Mouse (Mus musculus) limb, embryonic 14.5 days (tissue): ENCODE measurements at regions not wholly inside any gene's neighbourhood (a gene's known extent, or its start where the extent isn't known, plus 50 kb on each side); places are given as distances from the start of the nearest gene placed in this dataset.

Experiments used
- ATAC-seq: fragments of 200-750 bp; cut with Nextera tagmentation; 2 replicates; pipeline ENCODE4 v1.8.0; 2017; ENCODE audit warnings: low read depth, moderate number of reproducible peaks, moderate TSS enrichment; ENCODE audit not compliant: low FRiP score
- DNase-seq: peaks from one replicate; pipeline ENCODE4 v3.0.0-alpha.2; 2015; ENCODE audit warnings: low spot score
- H3K27ac ChIP-seq: fragments of 300-500 bp; sonication (generic); replicated peaks from 2 replicates; pipeline ENCODE4 v1.5.1; 2014; ENCODE audit warnings: low read depth, mild to moderate bottlenecking, low read length, moderate library complexity, mixed read lengths
- H3K27me3 ChIP-seq: fragments of 300-500 bp; sonication (generic); 2 replicates; pipeline ENCODE4 v1.6.1; 2014; ENCODE audit warnings: low read length, mixed read lengths; ENCODE audit not compliant: control insufficient read depth, insufficient read depth
- H3K36me3 ChIP-seq: fragments of 300-500 bp; sonication (generic); 2 replicates; pipeline ENCODE4 v1.6.1; 2014; ENCODE audit warnings: mild to moderate bottlenecking, low read length, moderate library complexity, mixed read lengths; ENCODE audit not compliant: control insufficient read depth, insufficient read depth
- H3K4me1 ChIP-seq: fragments of 300-500 bp; sonication (generic); 2 replicates; pipeline ENCODE4 v1.6.1; 2014; ENCODE audit warnings: antibody characterized with exemption, low read length, mixed read lengths; ENCODE audit not compliant: control insufficient read depth, insufficient read depth
- H3K4me2 ChIP-seq: fragments of 300-500 bp; sonication (generic); replicated peaks from 2 replicates; pipeline ENCODE4 v1.6.1; 2014; ENCODE audit warnings: low read depth, mild to moderate bottlenecking, low read length, moderate library complexity; ENCODE audit not compliant: severe bottlenecking
- H3K4me3 ChIP-seq: fragments of 300-500 bp; sonication (generic); replicated peaks from 2 replicates; pipeline ENCODE4 v1.5.1; 2014; ENCODE audit warnings: low read length
- H3K9ac ChIP-seq: fragments of 300-500 bp; sonication (generic); 2 replicates; pipeline ENCODE4 v1.6.1; 2014; ENCODE audit warnings: mild to moderate bottlenecking, low read depth, low read length, moderate library complexity; ENCODE audit not compliant: severe bottlenecking
- H3K9me3 ChIP-seq: fragments of 300-500 bp; sonication (generic); 2 replicates; pipeline ENCODE4 v1.6.1; 2016; ENCODE audit warnings: low read length; ENCODE audit not compliant: control insufficient read depth
- POLR2A ChIP-seq: fragments of 200-500 bp; IDR thresholded peaks from 2 replicates; pipeline ENCODE4 v1.8.0; 2012; ENCODE audit warnings: inconsistent platforms, mild to moderate bottlenecking, moderate library complexity, borderline replicate concordance; ENCODE audit not compliant: insufficient read depth, insufficient read length; ENCODE audit errors: extremely low read depth
- WGBS: fragments of 180-500 bp; shearing (Covaris S2); extraction: QIAGEN DNeasy Blood & Tissue Kit; methylation state at CpG from one replicate; pipeline ENCODE4 v1.1.7; 2014; 5-methylcytosine and 5-hydroxymethylcytosine counted together

DNA sequence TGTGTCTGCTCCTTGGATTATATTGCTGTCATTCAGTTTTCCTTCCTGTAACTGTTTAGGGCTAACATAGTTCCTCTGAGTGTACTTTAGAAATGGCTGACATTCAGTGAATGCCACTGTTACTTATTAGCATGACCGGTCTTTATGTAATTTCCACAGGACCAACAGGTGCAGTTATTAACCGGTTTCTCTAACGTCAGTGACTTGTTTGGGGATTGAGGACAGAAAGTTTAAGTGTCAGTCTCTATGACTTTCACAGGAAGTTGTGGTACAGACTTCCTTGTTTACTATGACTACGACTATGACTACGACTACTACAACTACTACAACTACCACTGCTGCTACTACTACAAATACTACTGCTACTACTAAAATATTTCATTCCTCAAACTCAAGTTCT is 170.4 kb upstream of the Ptger4 start:
- ATAC-seq (no peak), DNase-seq (no peak)
- TF ChIP-seq POLR2A = no peak
- H3K27me3 ChIP-seq = no peaks in the 10 kb centered on the region
- H3K9ac ChIP-seq = no peak overlapping the region
- H3K9me3 ChIP-seq = no peaks in the 10 kb centered on the region
- 84% methylated on average over 5 of the region's 5 CpGs for WGBS
- no peak overlapping the region for H3K27ac ChIP-seq
- no peaks in the 10 kb centered on the region for H3K36me3 ChIP-seq
- no peaks in the 10 kb centered on the region for H3K4me1 ChIP-seq
- H3K4me3 ChIP-seq = no peak overlapping the region
- H3K4me2 ChIP-seq = no peak overlapping the region

DNA sequence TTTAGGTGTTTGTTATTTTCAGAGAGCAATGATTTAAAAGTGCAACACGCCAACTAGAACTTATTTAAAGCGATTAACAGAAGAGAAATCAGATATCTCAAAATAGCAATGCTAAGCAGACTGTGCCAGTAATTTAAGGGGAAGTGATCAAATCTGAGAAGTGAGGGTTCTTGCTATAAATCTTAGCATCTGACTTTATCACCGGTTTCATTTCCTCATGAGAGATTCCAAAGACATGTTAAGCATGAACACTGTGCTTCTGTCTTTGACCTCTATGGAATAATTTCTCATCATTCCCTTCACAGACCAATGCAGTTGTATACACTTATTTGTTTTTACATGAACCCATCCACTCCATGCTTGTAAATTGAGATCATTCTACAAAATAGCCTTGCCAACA is 172.0 kb upstream of the Ptger4 start:
- ATAC-seq (no peak), DNase-seq (no peak)
- no peak overlapping the region for H3K27ac ChIP-seq
- H3K4me2 ChIP-seq = no peak overlapping the region
- no peak for TF ChIP-seq POLR2A
- H3K27me3 ChIP-seq = no peaks in the 10 kb centered on the region
- H3K4me3 ChIP-seq = no peak overlapping the region
- no peak overlapping the region for H3K9ac ChIP-seq
- 68% methylated on average over 3 of the region's 3 CpGs for WGBS
- no peaks in the 10 kb centered on the region for H3K4me1 ChIP-seq
- H3K36me3 ChIP-seq = no peaks in the 10 kb centered on the region
- no peaks in the 10 kb centered on the region for H3K9me3 ChIP-seq

DNA sequence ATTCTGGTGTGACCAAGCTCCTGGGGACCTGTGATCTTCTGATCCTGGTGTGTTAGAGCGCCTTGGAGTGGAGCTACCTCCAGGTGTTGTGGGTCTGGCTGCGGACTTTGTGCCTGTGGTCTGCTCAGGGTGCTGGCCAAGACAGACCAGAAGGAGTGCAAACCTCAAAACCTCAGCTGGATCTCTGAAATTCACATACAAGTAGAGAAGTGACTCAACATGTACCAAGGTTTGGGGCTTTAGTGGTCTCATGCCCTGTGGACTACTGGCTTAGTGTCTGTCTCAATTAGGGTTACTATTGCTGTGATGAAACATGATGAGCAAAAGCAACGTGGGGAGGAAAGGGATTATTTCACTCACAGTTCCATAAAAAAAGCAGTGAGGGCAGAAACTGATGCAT is 182.7 kb upstream of the Ptger4 start:
- H3K4me1 ChIP-seq = no peaks in the 10 kb centered on the region
- WGBS = 71% methylated on average over 3 of the region's 3 CpGs
- H3K9ac ChIP-seq = no peak overlapping the region
- H3K4me2 ChIP-seq = no peak overlapping the region
- no peaks in the 10 kb centered on the region for H3K27me3 ChIP-seq
- no peak overlapping the region for H3K4me3 ChIP-seq
- no peak overlapping the region for H3K27ac ChIP-seq
- no peak for ATAC-seq
- no peak for DNase-seq
- no peaks in the 10 kb centered on the region for H3K9me3 ChIP-seq
- no peaks in the 10 kb centered on the region for H3K36me3 ChIP-seq
- TF ChIP-seq POLR2A = no peak

DNA sequence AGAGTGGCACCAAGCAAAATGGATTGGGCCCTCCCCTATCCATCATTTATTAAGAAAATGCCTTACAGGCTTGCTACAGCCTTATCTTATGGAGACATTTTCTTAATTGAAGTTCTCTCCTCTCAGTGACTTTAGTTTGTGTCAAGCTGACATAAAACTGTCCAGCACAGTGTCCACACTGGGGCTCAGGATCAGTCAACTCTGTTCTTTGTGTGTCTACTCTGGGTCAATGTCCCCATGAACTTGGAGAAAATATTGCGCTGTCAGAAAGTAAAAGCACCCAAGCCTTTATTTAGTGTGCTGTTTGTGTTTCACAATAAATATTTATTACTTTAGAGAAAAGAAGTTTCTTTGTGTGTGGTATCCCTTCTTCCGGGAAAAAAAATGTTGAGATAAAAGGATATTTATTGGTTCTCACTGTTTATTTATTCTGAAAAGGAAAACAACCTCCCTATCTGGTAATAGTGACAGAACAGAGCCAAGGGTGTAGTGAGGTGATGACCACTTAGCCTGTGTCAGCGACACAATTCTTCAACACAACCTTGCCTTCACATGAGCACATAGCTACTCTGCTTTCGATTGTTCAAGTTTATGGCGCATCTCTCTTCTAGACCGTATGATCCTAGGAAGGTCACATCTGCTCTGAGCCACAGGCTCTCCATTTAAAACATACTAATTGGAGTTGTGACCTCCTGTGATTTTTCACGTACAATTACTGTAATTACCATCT is 183.5 kb upstream of the Ptger4 start:
- WGBS = 80% methylated on average over 7 of the region's 7 CpGs
- Histone ChIP-seq H3K4me3 (no peak overlapping the region), H3K4me1 (no peaks in the 10 kb centered on the region), H3K27ac (no peak overlapping the region), H3K27me3 (no peaks in the 10 kb centered on the region), H3K9ac (no peak overlapping the region), H3K9me3 (no peaks in the 10 kb centered on the region), H3K36me3 (no peaks in the 10 kb centered on the region), H3K4me2 (no peak overlapping the region)
- ATAC-seq (no peak), DNase-seq (no peak)
- no peak for TF ChIP-seq POLR2A

DNA sequence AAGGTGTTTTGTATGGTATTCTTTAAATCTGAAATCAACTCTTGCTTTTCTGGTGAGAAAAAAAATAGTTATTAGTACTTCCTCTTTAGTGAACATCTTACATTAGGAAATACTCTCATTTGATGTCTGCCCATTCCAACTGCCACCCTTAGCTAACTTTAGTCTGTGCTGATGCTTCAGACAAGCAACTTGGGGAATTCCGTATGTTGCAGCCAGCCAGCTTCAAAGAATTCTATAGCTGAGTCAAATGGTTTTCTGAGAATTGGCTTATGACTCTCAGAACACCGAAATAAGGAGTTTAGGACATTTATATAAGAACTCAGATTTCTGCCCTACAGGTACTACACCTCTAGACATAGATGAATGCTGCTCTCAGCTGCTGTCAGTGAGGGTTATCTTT is 188.0 kb upstream of the Ptger4 start:
- Histone ChIP-seq H3K27me3 (no peaks in the 10 kb centered on the region), H3K36me3 (no peaks in the 10 kb centered on the region), H3K27ac (no peak overlapping the region), H3K4me2 (no peak overlapping the region), H3K4me1 (no peaks in the 10 kb centered on the region), H3K4me3 (no peak overlapping the region), H3K9me3 (no peaks in the 10 kb centered on the region), H3K9ac (no peak overlapping the region)
- 78% methylated on average over 2 of the region's 2 CpGs for WGBS
- TF ChIP-seq POLR2A = no peak
- DNase-seq = no peak
- ATAC-seq = no peak
